Mouse (Mus musculus) heart, postnatal 0 days (tissue): ENCODE data around the gene Ankrd26.

ENCODE experiments used
- CTCF ChIP-seq: IDR thresholded peaks from 2 replicates; pipeline ENCODE4 v1.5.1; 2016; ENCODE audit warnings: antibody characterized with exemption, control low read depth, low read depth
- EP300 ChIP-seq: IDR thresholded peaks from 2 replicates; pipeline ENCODE4 v1.6.1; 2016; ENCODE audit warnings: antibody characterized with exemption, low read depth

DNA sequence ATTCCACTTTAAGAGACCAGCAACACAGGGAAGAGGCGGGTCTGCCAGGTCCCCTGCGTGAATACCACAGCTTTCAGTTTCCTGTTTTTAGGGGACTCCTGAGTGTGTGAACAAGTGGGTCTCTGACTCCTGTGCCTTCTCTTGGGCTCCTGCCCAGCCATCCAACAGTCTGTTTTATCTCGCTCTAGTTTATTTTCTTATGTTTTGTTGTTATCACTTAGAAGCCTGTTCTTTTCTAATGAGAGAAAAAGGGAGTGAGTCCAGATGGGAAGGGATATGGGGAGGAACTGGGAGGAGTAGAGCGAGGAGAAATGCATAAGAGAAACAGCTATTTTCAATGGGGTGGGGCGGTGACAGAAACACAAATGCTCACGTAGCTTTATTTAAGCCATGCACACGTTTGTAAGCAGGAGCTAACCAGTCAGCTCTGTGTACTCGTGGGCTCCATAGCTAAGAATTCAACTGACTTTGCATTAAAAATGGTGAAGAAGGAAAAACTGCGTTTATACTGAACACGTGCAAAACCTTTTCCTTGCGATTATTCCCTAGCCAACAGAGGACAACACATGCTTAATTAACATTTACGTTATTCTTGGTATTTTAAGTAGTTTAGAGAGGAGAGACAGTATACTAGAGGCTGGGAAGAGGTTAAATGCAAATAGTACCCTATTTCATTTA lies 48.6 kb downstream of the Ankrd26 start:
- TF ChIP-seq CTCF (no peak), EP300 (no peak)
